Mouse (Mus musculus): ENCODE results near the gene Nab2.

DNA sequence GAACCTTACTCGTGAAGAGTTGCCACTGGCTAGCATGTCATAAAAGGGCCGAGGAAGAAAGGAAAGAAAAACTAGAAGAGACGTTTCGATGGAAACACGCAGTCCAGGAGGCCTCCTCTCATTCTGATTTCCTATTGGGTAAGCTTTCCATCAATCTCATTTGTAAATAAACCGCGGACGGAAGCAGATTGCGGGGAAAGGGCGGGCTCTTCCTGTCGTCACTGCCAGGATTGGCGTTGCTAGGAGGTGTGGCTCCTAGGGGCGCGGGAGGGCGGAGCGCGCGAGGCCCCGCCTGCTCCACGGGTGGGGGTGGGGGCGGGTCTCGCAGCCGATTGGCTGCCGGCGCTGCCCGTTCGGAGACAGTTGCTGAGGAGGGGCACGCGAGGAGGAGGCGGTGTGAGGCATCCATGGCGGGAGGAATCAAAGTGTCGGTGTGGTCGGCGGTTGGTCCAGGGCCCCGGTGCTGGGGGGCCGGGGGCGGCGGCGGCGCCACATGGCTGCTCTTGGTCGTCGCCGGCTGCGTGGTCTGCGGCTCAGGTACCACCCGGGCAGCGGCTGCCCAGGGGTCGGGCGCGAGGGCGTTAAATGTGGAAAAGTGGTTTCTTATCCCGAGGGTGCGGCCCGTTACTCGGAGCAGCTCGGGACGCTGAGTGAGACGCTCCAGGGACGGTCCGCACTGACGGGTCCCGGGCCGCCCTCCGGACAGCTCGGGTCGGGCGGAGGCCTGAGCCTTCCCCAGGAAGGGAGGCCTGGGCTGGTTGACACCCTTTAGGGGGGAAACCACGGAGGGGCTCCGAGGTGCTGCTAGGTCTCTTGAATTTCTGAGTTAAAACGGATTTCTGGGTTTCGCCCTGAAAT lies 8.6 kb upstream of the Nab2 start:
- no peak for TF ChIP-seq CTCF (IDR thresholded peaks at IDR 0.05; ENCODE audit: low read depth, low read length)
- no peak for TF ChIP-seq POLR2AphosphoS5 (IDR thresholded peaks at IDR 0.05; ENCODE audit: insufficient replicate concordance, low read depth, low read length)
- TF ChIP-seq GATA1 (IDR thresholded peaks at IDR 0.05; ENCODE audit: borderline replicate concordance, low read length): no peak
- no peak for TF ChIP-seq GATA2 (IDR thresholded peaks at IDR 0.05; ENCODE audit: borderline replicate concordance, low read depth, low read length)
- no peak for TF ChIP-seq TAL1 (conservative IDR thresholded peaks at IDR 0.05; ENCODE audit: low read depth, low read length)
